Mouse (Mus musculus): Measurements from ENCODE around the gene Prss29. TPM values are rescaled to one million over a fixed set of nuclear protein-coding genes. Genes with fewer than 3 reads are reported as not detected.

Gene Prss29
- total RNA-seq, 2 experiments from 2014 or later: not detected

DNA sequence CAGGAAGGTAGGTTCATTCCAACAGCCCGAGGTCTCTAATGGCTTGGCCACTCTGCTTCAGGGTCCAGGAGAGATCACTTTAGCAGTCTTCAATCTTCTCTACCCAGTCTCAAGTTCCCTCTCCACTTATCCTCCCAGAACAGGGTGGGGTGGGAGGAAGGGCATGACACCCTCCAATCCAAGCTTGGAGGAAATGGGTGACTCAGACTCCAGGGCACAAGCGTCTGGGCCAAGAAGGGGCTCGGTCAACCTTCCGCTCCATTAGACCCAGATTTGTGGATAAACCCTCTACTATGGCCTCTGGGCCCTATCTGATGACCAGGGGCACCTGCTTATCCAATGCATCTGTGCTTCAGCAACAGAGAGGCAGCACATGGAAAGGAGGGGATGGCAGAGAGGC is 27.0 kb downstream of the Prss29 start, which contains the start of gene Tpsab1:
Gene Tpsab1, minus strand, starts transcription at position 101 of the 400 bp plus-strand sequence.
- no peak for DNase-seq (ENCODE audit: low spot score)

DNA sequence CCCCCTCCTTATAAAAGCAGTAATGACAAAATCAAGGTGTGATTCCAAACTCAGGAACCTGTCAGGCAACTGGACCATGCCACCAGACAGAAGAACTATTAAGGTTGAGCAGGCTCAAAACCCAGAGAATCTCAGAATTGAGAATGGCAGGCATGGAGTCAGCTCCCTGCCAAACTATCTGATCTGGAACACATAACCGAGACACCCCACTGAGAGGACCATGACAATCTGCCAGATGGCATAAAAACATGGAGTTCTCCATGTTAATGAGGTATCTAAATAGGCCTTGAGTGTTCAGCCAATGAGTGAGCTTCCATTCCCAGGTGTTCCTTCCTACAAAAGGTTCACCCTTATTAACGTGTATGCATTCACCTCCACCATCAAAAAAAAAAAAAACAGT is 42.8 kb downstream of the Prss29 start:
- no peak for DNase-seq (ENCODE audit: low spot score)

DNA sequence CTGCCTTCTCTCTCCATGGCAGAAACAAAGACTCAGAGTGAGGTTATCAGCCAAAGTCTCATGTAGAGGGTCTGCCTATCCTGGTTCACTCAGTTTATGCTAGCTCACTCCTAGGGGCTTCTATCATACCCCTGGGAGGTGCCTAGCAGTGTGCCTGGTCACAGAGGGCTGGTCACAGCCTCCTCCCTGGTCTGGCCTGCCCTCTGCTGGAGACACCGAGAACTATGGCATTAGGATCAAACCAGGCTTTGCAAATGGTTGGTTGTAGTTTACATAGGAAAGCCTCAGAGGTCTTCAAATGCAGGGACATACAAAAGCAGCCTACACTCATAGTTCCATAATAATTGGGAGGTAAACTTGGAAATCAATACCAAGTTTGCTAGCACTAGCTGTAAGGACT is 45.3 kb downstream of the Prss29 start:
- DNase-seq (ENCODE audit: low spot score): peak; percentile 17

DNA sequence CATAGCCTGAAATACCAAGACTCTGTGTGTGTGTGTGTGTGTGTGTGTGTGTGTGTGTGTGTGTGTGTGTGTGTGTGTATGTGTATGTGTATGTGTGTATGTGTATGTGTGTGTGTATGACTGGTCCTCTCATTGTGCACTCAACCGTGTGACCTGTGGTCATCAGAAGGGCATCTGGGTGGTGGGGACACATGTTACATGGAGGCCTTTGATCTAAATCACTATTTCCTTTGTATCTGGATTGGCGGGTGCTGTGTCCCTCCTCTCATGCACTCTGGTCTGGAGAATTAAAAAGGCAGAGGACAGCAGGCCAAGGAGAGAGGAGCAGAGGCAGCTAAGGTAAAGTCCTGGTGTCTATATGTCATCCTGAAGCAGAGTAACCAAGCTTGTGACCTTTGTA is 47.6 kb downstream of the Prss29 start, which contains the start of gene Tpsb2:
Gene Tpsb2, plus strand, starts transcription at position 301 of the 400 bp plus-strand sequence.
- DNase-seq (ENCODE audit: low spot score): no peak

DNA sequence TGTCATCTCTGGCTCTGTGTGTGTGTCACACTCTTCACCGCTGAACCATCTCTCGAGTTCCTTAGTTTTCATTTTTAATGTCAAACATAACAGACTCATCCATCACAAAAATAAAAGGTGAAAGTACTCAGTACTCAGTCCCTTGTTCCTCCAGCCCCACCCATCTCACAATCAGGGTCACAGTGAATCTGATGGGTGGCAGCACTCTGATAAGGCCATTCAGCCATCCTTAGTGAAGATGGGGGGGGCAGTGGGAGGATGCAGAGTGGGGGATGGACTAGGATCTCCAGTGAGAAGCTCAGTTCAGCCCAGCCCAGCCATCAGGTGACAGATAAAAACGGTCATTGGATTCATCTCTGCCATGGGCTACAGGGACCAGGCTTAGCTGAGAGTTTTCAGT is 50.5 kb downstream of the Prss29 start, which contains the start of gene Tpsg1:
Gene Tpsg1, plus strand, starts transcription at position 301 of the 400 bp plus-strand sequence.
- DNase-seq (ENCODE audit: low spot score): no peak

Other genes starting within 250 kb of the Prss29 start
- 10 to 100 TPM; 10.8 to 18.8 TPM for gene Tmem204, start 235.1 kb upstream of the Prss29 start, total RNA-seq (2021)
- gene Telo2, start 202.7 kb upstream of the Prss29 start, total RNA-seq (2021): 1 to 10 TPM; 4.0 to 6.0 TPM
- gene Ptx4, start 197.9 kb upstream of the Prss29 start, total RNA-seq (2021): 1 to 10 TPM; 1.1 to 1.5 TPM
- 10 to 100 TPM; 15.0 to 16.0 TPM for gene Clcn7, start 185.3 kb upstream of the Prss29 start, total RNA-seq (2021)
- not detected for gene Ccdc154, start 156.2 kb upstream of the Prss29 start, total RNA-seq (2021)
- gene Gm38655, start 143.2 kb upstream of the Prss29 start, total RNA-seq (2021): not detected
- 10 to 100 TPM; 12.7 to 14.5 TPM for gene BC003965, start 134.1 kb upstream of the Prss29 start, total RNA-seq (2021)
- 1 to 10 TPM; 5.3 to 5.8 TPM for gene Unkl, start 130.3 kb upstream of the Prss29 start, total RNA-seq (2021)
- 10 to 100 TPM; 14.1 to 15.6 TPM for gene Gnptg, start 78.5 kb upstream of the Prss29 start, total RNA-seq (2021)
- 10 to 100 TPM; 16.7 to 18.3 TPM for gene Tsr3, start 78.5 kb upstream of the Prss29 start, total RNA-seq (2021)
- under 1 TPM; 0.14 to 0.21 TPM for gene Baiap3, start 62.3 kb upstream of the Prss29 start, total RNA-seq (2021)
- 10 to 100 TPM; 57.0 to 61.5 TPM for gene Ube2i, start 44.0 kb upstream of the Prss29 start, total RNA-seq (2021)
- gene Prss34, start 20.3 kb upstream of the Prss29 start, total RNA-seq (2021): under 1 TPM; 0.55 to 0.66 TPM
- not detected for gene Prss28, start 10.0 kb upstream of the Prss29 start, total RNA-seq (2021)
- gene Tpsab1, start 26.9 kb downstream of the Prss29 start, total RNA-seq (2021): 1 to 10 TPM; 2.0 to 3.4 TPM
- 1 to 10 TPM; 4.7 to 5.8 TPM for gene Tpsb2, start 47.7 kb downstream of the Prss29 start, total RNA-seq (2021)
- under 1 TPM; 0.30 to 0.31 TPM for gene Tpsg1, start 50.6 kb downstream of the Prss29 start, total RNA-seq (2021)
- 1 to 10 TPM in 1 of 2 experiments, under 1 TPM in 1; 0.81 to 1.1 TPM for gene Cacna1h, start 115.1 kb downstream of the Prss29 start, total RNA-seq (2021)
- gene Tekt4, start 136.0 kb downstream of the Prss29 start, total RNA-seq (2021): not detected
- gene Sstr5, start 178.6 kb downstream of the Prss29 start, total RNA-seq (2021): not detected

Data from gastrocnemius, adult 18-20 months (tissue).